Mouse (Mus musculus): Measurements from ENCODE around the gene Banp.
A peak's percentile ranks its signal among the peaks of the same experiment; 100 is the strongest.

The Banp gene

GRCm38 (mm10) chr8:121926266-121926665 lies 23.3 kb upstream of the Banp start:
- DNase-seq (ENCODE audit: low spot score in 2 of 2) = no peak

GRCm38 (mm10) chr8:121927316-121927715 lies 22.2 kb upstream of the Banp start:
- peak; percentile 44 to 59 for DNase-seq (ENCODE audit: low spot score in 2 of 2)

- no peak for DNase-seq (ENCODE audit: low spot score in 2 of 2)
Measured at GRCm38 (mm10) chr8:121930047-121930446, 19.5 kb upstream of the Banp start.

GRCm38 (mm10) chr8:121931571-121931970 lies 18.0 kb upstream of the Banp start:
- no peak for DNase-seq (ENCODE audit: low spot score in 2 of 2)

- no peak for DNase-seq (ENCODE audit: low spot score in 2 of 2)
Measured at GRCm38 (mm10) chr8:121932026-121932667, 17.4 kb upstream of the Banp start.

GRCm38 (mm10) chr8:121932668-121933520 lies 16.7 kb upstream of the Banp start:
- no peak for DNase-seq (ENCODE audit: low spot score in 2 of 2)

GRCm38 (mm10) chr8:121934506-121934905 lies 15.0 kb upstream of the Banp start:
- DNase-seq (ENCODE audit: low spot score in 2 of 2) = no peak

GRCm38 (mm10) chr8:121934923-121935322 lies 14.6 kb upstream of the Banp start:
- no peak for DNase-seq (ENCODE audit: low spot score in 2 of 2)

- peak; percentile 62 to 71 for DNase-seq (ENCODE audit: low spot score in 2 of 2)
Measured at GRCm38 (mm10) chr8:121935341-121936294, 13.9 kb upstream of the Banp start.

GRCm38 (mm10) chr8:121936391-121936790 lies 13.2 kb upstream of the Banp start:
- DNase-seq (ENCODE audit: low spot score in 2 of 2) = no peak

- no peak for DNase-seq (ENCODE audit: low spot score in 2 of 2)
Measured at GRCm38 (mm10) chr8:121938732-121939131, 10.8 kb upstream of the Banp start.

GRCm38 (mm10) chr8:121943057-121943540 lies 6.5 kb upstream of the Banp start:
- DNase-seq (ENCODE audit: low spot score in 2 of 2) = no peak

- no peak for DNase-seq (ENCODE audit: low spot score in 2 of 2)
Measured at GRCm38 (mm10) chr8:121943716-121944115, 5.8 kb upstream of the Banp start.

GRCm38 (mm10) chr8:121944831-121945230 lies 4.7 kb upstream of the Banp start, which contains the start of gene Car5a:
Gene Car5a (minus strand): TSS chr8:121944904.
- DNase-seq (ENCODE audit: low spot score in 2 of 2) = no peak

GRCm38 (mm10) chr8:121946351-121946750 lies 3.2 kb upstream of the Banp start:
- DNase-seq (ENCODE audit: low spot score in 2 of 2) = no peak

- no peak for DNase-seq (ENCODE audit: low spot score in 2 of 2)
Measured at GRCm38 (mm10) chr8:121947047-121947752, 2.4 kb upstream of the Banp start.

GRCm38 (mm10) chr8:121947753-121948141 lies 1.8 kb upstream of the Banp start:
- peak; percentile 70 to 77 for DNase-seq (ENCODE audit: low spot score in 2 of 2)

- DNase-seq (ENCODE audit: low spot score in 2 of 2) = no peak
Measured at GRCm38 (mm10) chr8:121948321-121949145, 1.0 kb upstream of the Banp start.

GRCm38 (mm10) chr8:121949941-121950748 lies 595 bp downstream of the Banp start:
- peak; percentile 97 to 98 for DNase-seq (ENCODE audit: low spot score in 2 of 2)

All from right cerebral cortex, adult 2 months (tissue).